Mouse (Mus musculus): ENCODE results near the gene Mettl8. TPM values are rescaled to one million over a fixed set of nuclear protein-coding genes. Genes with fewer than 3 reads are reported as not detected.

Mettl8 gene
- total and polyA plus RNA-seq, 3 experiments = 7.5 to 9.2 (median 7.8) TPM

DNA sequence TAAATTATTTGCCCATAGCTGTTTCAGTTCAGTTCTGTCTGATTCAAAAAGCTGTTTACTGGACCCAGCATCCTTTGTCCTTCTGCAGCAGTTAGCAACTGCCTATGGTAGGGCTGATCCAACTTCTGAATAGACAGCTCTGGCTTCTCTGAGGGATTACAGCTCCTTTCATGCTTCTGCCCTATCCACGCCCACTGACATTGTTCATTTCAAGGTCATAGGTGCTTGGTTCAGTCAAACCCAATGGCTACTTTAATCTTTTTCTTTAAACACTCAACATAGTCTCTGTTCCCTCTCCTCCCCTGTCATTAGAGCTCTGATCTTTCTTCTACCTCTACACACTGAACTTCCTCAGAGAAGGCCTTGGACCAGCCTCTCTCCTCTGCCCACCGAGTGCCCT lies 136.9 kb downstream of the Mettl8 start:
- no peak overlapping the region for H3K9ac ChIP-seq (ENCODE audit: insufficient read depth, low read depth)
- dilution Hi-C loops (cut with MboI; ENCODE audit: extremely low pct_ligation_motif_present, extremely low pct_unique_long_range_greater_than_20kb, low sequenced_read_pairs) = no loop called here
- no peak for DNase-seq (ENCODE audit: extremely low read depth)
- H3K79me2 ChIP-seq (replicated peaks; ENCODE audit: control insufficient read depth, extremely low read depth, insufficient read depth, poor library complexity, severe bottlenecking) = no peaks in the 10 kb centered on the region
- TF ChIP-seq MAX (IDR thresholded peaks at IDR 0.05; ENCODE audit: low read length) = no peak
- no peaks in the 10 kb centered on the region for H3K36me3 ChIP-seq (replicated peaks in 1 of 2; ENCODE audit: control insufficient read depth in 1 of 2, insufficient read depth in 1 of 2, low read length in 1 of 2)
- H3K4me3 ChIP-seq (replicated peaks in 1 of 3; ENCODE audit: low read depth in 2 of 3, low read length in 2 of 3, poor library complexity in 1 of 3) = no peak overlapping the region
- H3K27ac ChIP-seq (ENCODE audit: insufficient read depth, low read depth) = no peak overlapping the region
- in situ Hi-C loops (cut with MboI; ENCODE audit: low pct_ligation_motif_present, low pct_unique_long_range_greater_than_20kb, low sequenced_read_pairs) = no loop called here
- no peaks in the 10 kb centered on the region for H3K9me3 ChIP-seq (replicated peaks; ENCODE audit: low read length)
- H3K4me1 ChIP-seq (ENCODE audit: control insufficient read depth in 1 of 2, insufficient read depth in 2 of 2) = peaks cover 7% of the 10 kb centered on the region in 2 experiments
- no peaks in the 10 kb centered on the region for H3K27me3 ChIP-seq (replicated peaks)
- no peak overlapping the region for H3K4me2 ChIP-seq (ENCODE audit: insufficient read depth, low read depth, poor library complexity, severe bottlenecking)

Other genes with a start within 250 kb of the Mettl8 start
- 13.1 and 15.4 TPM in 2 replicates for gene Tlk1, start 229.9 kb downstream of the Mettl8 start, total RNA-seq (2012; rRNA removed)
- 16.7 and 17.4 TPM in 2 replicates for gene Tlk1, start 229.9 kb downstream of the Mettl8 start, total RNA-seq (2014; rRNA removed)
- gene Tlk1, start 229.9 kb downstream of the Mettl8 start, polyA plus RNA-seq (2012; ENCODE audit: insufficient read length, low read depth) = 37.6 and 39.1 TPM in 2 replicates
- 13.6 and 15.6 TPM in 2 replicates for gene Dcaf17, start 255 bp downstream of the Mettl8 start, total RNA-seq (2012; rRNA removed)
- 28.1 and 29.3 TPM in 2 replicates for gene Dcaf17, start 255 bp downstream of the Mettl8 start, total RNA-seq (2014; rRNA removed)
- gene Dcaf17, start 255 bp downstream of the Mettl8 start, polyA plus RNA-seq (2012; ENCODE audit: insufficient read length, low read depth) = 20.9 and 22.7 TPM in 2 replicates
- gene Cybrd1, start 62.3 kb upstream of the Mettl8 start, total RNA-seq (2012; rRNA removed) = not detected in 2 replicates
- not detected in 2 replicates for gene Cybrd1, start 62.3 kb upstream of the Mettl8 start, total RNA-seq (2014; rRNA removed)
- gene Cybrd1, start 62.3 kb upstream of the Mettl8 start, polyA plus RNA-seq (2012; ENCODE audit: insufficient read length, low read depth) = not detected in 2 replicates
- 22.9 and 24.6 TPM in 2 replicates for gene Dync1i2, start 156.1 kb upstream of the Mettl8 start, total RNA-seq (2012; rRNA removed)
- 38.6 and 47.2 TPM in 2 replicates for gene Dync1i2, start 156.1 kb upstream of the Mettl8 start, total RNA-seq (2014; rRNA removed)
- 69.5 and 74.3 TPM in 2 replicates for gene Dync1i2, start 156.1 kb upstream of the Mettl8 start, polyA plus RNA-seq (2012; ENCODE audit: insufficient read length, low read depth)